Mouse (Mus musculus): ENCODE results near the gene Tfdp1. TPM values are rescaled to one million over a fixed set of nuclear protein-coding genes. Genes with fewer than 3 reads are reported as not detected.

Tfdp1 gene
- total RNA-seq, 1 experiment from 2014 or later: 72.4 TPM

DNA sequence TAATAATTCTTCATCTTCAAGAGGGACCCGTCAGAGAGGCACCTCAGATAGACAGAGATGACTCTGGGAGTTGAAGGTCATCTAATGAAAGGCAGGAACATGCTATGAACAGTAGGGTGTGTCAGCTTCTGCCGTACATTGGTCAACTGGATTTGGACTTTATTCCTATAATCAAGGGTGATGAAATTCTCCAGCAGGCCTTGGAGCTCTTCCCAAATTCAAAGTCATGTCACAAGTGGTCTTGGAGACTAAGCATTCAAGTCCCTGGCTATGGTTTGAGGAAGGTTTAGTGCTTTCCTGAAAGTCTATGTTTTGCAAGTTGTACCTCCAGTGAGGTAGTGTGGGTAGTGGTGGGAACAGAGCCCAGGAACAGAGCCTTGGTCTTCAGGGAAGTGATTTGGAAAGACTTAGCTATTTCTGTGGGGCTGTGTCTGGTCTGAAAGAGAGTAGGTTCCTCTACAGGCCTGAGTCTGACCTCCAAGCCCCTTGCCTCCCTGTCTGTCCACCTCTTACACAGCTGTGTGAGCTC is 80.6 kb downstream of the Tfdp1 start:
- DNase-seq: peak; percentile 31

DNA sequence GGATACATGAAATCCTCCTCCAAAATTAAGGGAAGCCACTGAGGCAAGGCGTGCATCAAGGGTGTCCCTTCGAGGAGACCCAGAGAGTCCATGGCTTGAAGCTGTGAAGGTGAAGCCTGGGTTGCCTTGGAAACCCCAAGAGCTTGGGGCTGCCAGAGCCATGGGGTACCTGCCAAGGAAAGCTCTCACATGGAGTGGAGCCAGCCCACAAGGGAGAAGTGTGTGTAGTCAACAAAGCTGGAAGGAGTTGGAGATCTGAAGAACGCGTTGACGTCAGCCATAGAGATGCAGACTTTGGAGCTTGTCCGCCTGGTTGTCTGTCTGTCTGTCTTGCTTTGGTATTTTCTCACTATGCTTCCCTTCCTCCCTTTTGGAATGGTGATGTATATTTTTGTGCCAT is 82.4 kb downstream of the Tfdp1 start:
- DNase-seq: peak; percentile 61

DNA sequence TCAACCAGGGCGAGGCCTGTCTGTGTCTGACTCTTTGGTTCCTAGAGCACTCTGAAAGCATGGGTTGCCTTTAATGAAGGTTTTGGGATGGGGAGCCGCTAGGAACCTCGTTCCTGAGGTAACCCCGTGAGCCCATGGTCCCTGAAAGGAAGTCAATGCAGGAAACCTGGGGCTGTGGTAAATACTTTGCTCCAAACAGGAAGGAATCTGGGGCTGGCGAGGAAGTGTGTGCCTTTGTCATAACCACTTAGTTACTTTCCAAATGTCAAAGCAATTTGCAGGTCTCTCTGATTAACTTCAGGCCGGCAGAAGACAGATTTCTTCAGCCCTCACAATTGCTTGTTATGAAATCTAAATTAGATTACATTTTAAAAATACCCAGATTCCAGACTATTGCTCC is 88.8 kb downstream of the Tfdp1 start:
- no peak for DNase-seq

Other genes starting within 250 kb of the Tfdp1 start
- 19.9 and 23.5 TPM in 2 replicates for gene Pcid2, start 233.3 kb upstream of the Tfdp1 start, total RNA-seq (2021)
- gene Cul4a, start 233.1 kb upstream of the Tfdp1 start, total RNA-seq (2021): 94.0 and 100 TPM in 2 replicates
- 348 and 368 TPM in 2 replicates for gene Lamp1, start 179.6 kb upstream of the Tfdp1 start, total RNA-seq (2021)
- gene Grtp1, start 138.1 kb upstream of the Tfdp1 start, total RNA-seq (2021): 7.9 and 9.2 TPM in 2 replicates
- 0.52 and 0.56 TPM in 2 replicates for gene Adprhl1, start 84.6 kb upstream of the Tfdp1 start, total RNA-seq (2021)
- gene Dcun1d2, start 50.6 kb upstream of the Tfdp1 start, total RNA-seq (2021): 23.1 and 24.8 TPM in 2 replicates
- gene Tmco3, start 50.6 kb upstream of the Tfdp1 start, total RNA-seq (2021): 21.5 and 23.7 TPM in 2 replicates
- not detected in 2 replicates for gene Atp4b, start 58.1 kb downstream of the Tfdp1 start, total RNA-seq (2021)
- gene Grk1, start 66.3 kb downstream of the Tfdp1 start, total RNA-seq (2021): 0.08 TPM in 1 of 2 replicates, not detected in the other
- gene Tmem255b, start 96.4 kb downstream of the Tfdp1 start, total RNA-seq (2021): 3.1 and 3.6 TPM in 2 replicates
- gene Gas6, start 155.7 kb downstream of the Tfdp1 start, total RNA-seq (2021): 76.0 and 81.6 TPM in 2 replicates
- gene 1700029H14Rik, start 223.7 kb downstream of the Tfdp1 start, total RNA-seq (2021): not detected in 2 replicates